Mouse (Mus musculus) 3T3-L1 (cell line): ENCODE measurements around the gene Slc22a20.

Experiments
- DNase-seq: peaks from one replicate; pipeline ENCODE4 v3.0.0-alpha.2; 2015; ENCODE audit warnings: low read depth, low spot score

Slc22a20 gene

DNA sequence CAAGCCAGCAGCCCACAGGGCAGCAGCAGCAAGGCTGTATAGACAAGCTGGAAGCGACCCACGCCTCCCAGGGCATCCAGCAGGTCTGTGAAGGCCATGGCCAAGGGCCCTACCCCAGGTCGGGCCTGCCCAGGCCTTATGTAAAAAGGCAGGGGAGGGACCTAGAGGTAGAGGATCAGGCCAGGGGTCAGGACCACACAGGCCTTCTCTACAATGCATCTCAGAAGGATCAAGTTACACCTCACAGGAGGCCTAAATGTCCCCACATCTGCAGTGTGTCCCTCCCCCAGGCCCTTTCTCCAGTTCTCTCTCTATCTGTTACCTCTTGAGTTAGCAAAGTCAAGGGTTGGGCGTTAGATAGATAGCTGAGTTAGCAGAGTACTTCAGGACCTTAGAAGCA, at the start of gene Slc22a20:
TSS of gene Slc22a20 (minus strand) at position 101 of the 400 bp plus-strand sequence.
- no peak for DNase-seq

DNA sequence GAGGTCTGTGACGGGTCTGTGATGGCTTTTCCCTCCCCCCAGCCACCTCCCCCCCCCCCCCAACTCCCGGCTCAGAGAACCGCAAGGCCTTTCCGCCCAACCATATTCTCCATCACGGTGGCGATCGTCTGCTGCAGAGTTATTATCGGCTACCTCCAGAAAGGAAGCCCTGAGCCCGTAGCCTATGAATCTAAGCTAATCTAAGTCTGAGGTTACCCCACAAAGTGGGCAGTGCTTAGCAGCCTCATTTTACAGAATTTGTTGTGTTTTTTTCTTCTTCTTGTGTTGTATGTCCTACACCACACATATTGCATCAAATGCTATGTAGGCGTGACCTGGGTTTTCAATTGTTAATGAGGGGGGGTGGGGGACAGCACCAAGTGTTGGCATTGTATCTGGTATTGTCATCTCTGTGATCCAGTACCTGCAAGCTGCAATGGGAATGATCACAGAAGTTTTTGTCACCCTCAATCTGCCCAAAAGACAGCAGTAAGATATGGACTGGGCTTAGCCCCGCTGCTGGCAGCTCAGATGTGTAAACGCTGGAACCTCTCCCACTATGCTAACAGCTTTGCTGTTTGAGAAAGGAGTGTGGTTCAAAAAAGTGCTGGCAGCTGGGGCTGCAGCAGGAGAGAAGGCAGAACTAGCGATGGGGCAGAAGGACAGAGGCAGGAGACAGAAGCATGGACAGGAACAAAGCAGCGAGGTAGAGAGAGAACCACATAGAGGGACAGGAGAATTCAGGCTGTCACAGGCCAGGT, 44.8 kb upstream of the Slc22a20 start:
- DNase-seq = no peak

- DNase-seq = no peak
These were observed 43.5 kb upstream of the Slc22a20 start for GRCm38 (mm10) chr19:6029426-6029825.

DNA sequence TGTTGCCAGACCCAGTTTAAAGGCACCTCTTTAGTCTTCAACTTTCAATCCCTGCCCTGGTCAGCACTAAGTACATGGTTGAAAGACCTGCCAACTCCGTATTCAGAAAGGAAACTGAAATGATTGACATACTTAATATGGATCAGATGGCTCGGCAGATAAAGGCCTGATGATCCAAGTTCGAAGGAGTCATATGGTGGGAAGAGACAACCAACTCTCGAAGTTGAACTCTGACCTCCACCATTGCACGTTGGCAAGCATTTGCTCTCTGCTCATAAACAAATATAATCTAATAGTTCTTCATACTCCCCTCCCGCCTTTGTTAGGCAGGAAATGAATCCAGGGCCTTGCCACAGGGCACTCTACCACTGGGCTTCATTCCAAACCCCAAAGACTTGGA, 43.0 kb upstream of the Slc22a20 start:
- peak; percentile 80 for DNase-seq

DNA sequence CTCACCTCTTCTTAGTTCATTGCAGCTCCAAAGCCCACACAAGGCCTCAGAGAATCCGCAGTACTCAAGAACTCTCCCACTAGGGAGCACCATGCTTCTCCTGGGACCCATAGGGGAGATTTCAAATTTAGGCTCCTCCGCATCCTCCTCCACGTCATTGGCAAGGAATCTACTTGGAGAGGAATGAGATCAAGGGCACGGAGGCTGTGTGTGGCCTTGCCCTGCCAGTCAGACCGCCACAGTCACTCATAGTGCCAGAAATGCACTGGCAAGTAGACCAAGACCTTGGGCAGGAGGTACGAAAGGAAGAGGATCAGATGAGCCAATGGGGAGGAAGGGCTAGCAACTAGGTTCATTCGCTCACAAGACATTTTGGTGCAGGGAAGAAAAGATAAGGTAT, 38.0 kb upstream of the Slc22a20 start:
- no peak for DNase-seq

DNA sequence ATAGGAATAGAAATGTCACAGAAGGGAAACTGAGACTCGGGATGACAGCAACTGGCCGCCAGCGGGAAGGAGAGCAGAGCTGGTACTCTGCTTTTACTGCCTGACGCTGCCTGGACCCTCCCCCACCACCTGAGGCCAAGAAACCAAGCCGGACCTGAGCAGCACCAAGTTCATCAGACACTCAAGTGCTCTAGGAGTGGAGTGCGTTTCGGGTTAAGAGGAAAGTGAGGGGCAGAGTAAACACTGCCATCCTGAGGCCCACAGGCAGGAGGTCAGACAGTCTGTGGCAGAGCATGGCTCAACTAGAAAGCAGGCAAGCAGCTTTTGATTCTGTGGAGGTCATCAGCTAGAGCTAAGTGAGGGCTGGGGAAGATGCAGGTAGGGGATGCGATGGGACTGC, 37.1 kb upstream of the Slc22a20 start:
- no peak for DNase-seq

- DNase-seq = peak; percentile 43
These were observed 34.3 kb upstream of the Slc22a20 start for GRCm38 (mm10) chr19:6020276-6020675.

DNA sequence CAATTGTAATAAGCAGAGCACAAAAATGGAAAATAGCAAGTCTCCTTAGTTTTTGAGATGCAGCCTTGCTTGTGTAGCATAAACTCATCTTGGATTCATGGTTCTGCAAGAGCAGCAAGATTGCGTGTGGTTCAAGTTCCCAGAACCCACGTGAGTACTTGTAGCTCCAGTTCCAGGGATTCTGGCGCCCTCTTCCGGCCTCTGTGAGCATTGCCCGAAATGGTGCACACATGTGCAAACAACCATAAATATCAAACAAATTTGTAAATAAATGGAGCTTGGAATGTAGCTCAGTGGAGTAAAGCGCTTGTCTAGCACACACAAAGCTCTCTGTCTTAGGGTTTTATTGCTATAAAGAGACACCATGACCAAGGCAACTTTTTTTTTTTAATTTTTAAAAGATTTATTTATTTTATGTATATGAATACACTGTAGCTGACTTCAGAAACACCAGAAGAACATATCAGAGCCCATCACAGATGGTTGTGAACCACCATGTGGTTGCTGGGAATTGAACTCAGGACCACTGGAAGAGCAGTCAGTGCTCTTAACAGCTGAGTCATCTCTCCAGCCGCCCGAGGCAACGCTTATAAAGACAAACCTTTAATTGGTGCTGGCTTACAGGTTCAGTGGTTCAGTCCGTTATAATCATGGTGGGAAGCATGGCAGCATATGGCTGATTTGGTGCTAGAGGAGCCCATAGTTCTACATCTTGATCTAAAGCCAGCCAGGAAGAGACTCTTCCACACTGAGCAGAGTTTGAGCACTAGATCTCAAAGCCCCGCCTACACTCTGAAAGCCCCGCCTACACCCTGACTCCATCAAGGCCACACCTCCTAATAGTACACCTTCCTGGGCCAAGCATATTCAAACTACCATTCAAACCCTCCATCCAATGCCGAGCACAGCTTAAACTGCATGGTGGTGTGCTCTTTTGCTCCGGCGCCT, 32.5 kb upstream of the Slc22a20 start:
- peak; percentile 98 for DNase-seq

- peak; percentile 67 for DNase-seq
These were observed 30.6 kb upstream of the Slc22a20 start for GRCm38 (mm10) chr19:6016532-6016931.

DNA sequence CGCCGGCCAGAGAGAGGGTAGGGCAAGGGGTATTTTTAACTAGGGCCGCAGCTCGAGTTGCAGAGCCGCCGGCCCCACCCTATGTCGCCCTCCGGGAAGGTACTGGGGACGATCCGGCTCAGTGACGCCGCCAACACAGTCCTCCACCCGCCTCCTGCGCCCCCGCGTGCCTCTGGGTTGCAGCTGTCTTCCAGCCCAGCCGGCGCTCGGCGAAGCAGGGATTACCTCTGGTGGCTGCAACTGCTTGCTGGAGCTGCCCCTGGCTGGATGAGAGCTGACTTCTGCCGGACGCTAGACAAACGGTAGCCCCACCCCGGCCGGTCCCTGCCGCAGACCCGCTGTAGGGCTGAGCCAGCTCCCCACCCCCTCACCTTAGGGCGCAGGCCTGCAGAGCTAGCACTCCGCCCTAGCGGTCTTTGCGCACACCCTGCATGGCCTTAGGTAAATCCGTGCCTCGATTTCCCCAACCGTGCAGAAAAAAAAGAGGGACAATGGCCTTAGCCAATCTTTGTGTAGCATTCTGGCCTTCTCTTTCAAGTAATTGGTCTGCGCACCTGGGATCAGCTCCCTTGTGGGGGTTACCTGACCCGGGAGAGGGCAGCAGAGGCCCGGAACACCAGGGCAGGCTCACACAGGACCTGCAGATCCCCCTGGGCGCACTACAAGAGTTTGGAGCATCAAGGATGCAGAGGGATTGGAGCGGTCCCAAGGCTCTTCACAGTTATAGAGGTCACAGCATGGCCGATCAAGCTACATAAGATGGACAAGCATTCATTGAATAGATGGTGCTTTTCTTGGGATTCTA, 29.8 kb upstream of the Slc22a20 start, which contains the start of gene Capn1:
TSS of gene Capn1 (minus strand) at position 387 of the 805 bp plus-strand sequence.
- DNase-seq = peak; percentile 78

DNA sequence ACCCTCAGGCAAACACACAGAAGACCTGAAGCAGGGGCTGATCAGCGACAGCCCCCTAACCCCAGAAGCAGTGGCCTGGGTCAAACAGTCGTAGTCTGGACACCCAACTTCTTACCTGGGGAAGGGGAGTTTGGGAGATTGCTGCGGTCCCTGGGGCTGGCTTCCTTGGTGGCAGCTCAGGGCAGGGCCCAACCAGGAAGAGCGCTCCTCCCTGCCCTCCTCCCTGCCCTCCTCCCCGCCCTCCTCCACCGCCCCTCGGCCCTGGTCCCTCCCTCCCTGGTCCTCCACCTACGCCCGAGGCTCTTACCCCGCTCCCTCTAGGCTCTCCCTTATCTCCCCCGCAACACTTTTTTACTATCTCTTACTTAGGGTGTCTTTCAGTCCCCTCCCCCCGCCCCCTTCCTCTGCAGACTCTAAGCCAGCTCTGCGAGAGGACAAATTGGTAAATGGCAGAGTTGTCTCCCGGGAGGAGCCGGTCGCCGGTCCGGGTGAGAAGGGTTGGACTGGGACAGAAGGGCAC, 29.1 kb upstream of the Slc22a20 start:
- peak; percentile 66 for DNase-seq

- no peak for DNase-seq
These were observed 27.7 kb upstream of the Slc22a20 start for GRCm38 (mm10) chr19:6013691-6014090.

DNA sequence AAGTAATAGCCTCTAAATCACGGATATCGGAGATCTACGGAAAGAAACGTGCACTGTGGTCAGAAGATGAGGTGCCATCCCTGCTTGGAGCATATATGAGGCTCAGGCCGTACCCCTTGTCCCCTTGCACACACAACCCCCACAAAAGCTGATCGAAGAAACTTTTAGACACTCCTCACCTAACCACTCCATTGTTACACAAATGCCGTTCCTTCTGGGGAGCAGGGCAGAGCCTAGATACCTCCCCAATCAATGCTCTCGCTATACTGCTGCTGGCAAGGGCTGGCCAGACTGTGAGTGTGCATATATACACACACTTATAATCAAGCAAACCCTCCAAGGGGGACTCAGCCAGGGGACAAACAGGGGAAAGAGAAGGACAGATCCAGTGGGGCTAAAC, 23.2 kb upstream of the Slc22a20 start:
- DNase-seq = no peak

DNA sequence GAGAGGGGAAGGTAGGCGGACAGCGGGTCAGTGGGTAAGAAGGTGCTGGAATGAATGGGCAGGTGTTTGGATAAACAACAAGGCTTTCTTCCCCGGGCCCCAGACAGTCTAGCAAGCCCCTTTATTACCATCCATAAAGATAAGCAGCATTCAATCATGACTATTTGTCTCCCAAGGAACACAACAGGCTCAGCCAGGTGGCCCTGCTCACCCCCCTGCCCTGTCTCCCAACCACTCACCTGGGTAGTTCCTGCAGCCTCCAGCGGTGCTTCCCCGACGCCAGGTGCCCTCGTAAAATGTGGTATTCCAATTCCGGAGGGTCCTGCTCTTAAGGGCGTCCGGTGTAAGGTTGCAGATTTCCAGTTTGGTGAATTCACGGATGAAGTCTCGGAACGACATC, 21.1 kb upstream of the Slc22a20 start:
- DNase-seq = no peak

- peak; percentile 39 for DNase-seq
These were observed 19.6 kb upstream of the Slc22a20 start for GRCm38 (mm10) chr19:6005541-6005940.

- DNase-seq = peak; percentile 58
These were observed 14.0 kb upstream of the Slc22a20 start for GRCm38 (mm10) chr19:5999969-6000368.

DNA sequence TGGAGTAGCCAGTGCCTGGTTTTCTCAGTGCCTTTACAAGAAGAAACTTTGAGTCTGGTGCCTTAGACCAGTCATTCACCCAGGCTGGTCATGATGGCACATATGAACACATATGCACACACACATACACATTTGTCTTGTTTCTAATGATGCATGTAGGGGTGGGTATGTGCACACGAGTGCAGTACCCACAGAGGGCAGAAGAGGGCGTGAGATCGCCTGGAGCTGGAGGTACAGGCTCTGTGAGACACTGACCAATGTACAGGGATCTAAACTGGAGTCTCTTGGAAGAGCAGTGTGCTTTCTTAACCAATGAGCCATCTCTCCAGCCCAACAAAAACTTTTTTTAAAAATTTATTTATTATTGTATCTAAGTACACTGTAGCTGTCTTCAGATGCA, 12.2 kb upstream of the Slc22a20 start:
- DNase-seq = no peak

- no peak for DNase-seq
These were observed 8.8 kb upstream of the Slc22a20 start for GRCm38 (mm10) chr19:5994711-5995110.

- DNase-seq = peak; percentile 89
These were observed 6.1 kb upstream of the Slc22a20 start for GRCm38 (mm10) chr19:5992012-5992411.

- peak; percentile 71 for DNase-seq
These were observed 5.5 kb upstream of the Slc22a20 start for GRCm38 (mm10) chr19:5991467-5991866.

- DNase-seq = peak; percentile 46
These were observed 5.0 kb upstream of the Slc22a20 start for GRCm38 (mm10) chr19:5990921-5991320.
